Mouse (Mus musculus) bone marrow, adult 2 months (tissue): ENCODE data around the gene Rxfp2.

Source experiments
- CTCF ChIP-seq: fragments of 200-500 bp; IDR thresholded peaks from 2 replicates; pipeline ENCODE4 v1.5.1; 2011; ENCODE audit warnings: low read length, control low read depth; ENCODE audit not compliant: control insufficient read depth, insufficient read depth
- POLR2A ChIP-seq: fragments of 200-500 bp; IDR thresholded peaks from 2 replicates; pipeline ENCODE4 v1.6.1; 2011; ENCODE audit warnings: low read depth, mild to moderate bottlenecking, control low read depth, low read length, borderline replicate concordance; ENCODE audit not compliant: control insufficient read depth

GRCm38 (mm10) chr5:150036286-150036685, 17.8 kb downstream of the Rxfp2 start:
- no peak for TF ChIP-seq CTCF
- no peak for TF ChIP-seq POLR2A
